In the genomic region with DNA sequence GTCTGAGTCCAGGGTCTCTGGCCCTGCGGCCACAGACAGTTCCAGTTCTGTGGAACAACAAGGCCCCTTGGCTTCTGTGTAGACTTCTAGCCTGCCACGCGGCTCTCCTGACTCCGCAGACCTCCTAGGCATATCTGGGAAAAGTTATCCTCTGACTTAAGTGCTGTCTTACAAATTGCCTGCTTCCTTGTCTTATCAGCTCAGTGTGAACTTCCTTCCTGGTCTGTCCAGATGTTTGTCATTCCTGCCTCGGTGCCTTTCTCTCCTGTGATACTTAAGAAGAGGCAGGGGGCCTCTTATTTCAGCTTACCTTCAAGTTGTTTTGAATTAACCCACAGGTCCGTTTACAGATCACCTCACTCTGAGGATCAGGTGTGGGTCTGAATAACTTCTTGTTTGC, we compare ENCODE assay signal across 12 mouse cellular contexts. TPM values are rescaled to one million over a fixed set of nuclear protein-coding genes. Genes with fewer than 3 reads are reported as not detected.
A peak's percentile ranks its signal among the peaks of the same experiment; 100 is the strongest.
DNase-seq lines count a peak whose midpoint lies in the region; ATAC-seq lines count a peak whose summit lies in the region.
"Had no signal": no experiment of that assay in that cellular context is flagged by ENCODE, and none has a peak within 500 bp of the region (broad histone marks: within the 10 kb centered on the region; RNA-seq: fewer than 3 reads in every experiment).

No protein-coding gene starts in this region.

- no peak overlapping the region for H3K4me2 ChIP-seq in heart, embryonic 15.5 days
- 0 out of 2 replicates have a peak overlapping the region, but pooled peaks have one; percentile 16 for H3K4me2 ChIP-seq in lung, embryonic 16.5 days (ENCODE audit: low read depth, low read length)
- H3K4me2 ChIP-seq in embryonic facial prominence, embryonic 14.5 days (ENCODE audit: low read depth, low read length), result no peak overlapping the region
- H3K4me2 ChIP-seq in liver, embryonic 13.5 days, result peak overlapping the region; percentile 43; the same call in 1 of the 2 replicates
- H3K4me2 ChIP-seq: midbrain, embryonic 15.5 days; neural tube, embryonic 15.5 days had no signal

- no peaks in the 10 kb centered on the region; the same call in 1 of the 2 replicates for H3K9me3 ChIP-seq in heart, embryonic 15.5 days (replicated peaks)
- no peaks in the 10 kb centered on the region; the same call in 1 of the 2 replicates for H3K9me3 ChIP-seq in lung, embryonic 16.5 days (ENCODE audit: control insufficient read depth, low read length)
- peaks cover 6% of the 10 kb centered on the region; the same call in 1 of the 2 replicates for H3K9me3 ChIP-seq in embryonic facial prominence, embryonic 14.5 days (ENCODE audit: control insufficient read depth, low read length)
- peaks cover 2% of the 10 kb centered on the region; the same call in 1 of the 2 replicates for H3K9me3 ChIP-seq in liver, embryonic 13.5 days (replicated peaks)
- H3K9me3 ChIP-seq: midbrain, embryonic 15.5 days; neural tube, embryonic 15.5 days had no signal

- H3K9ac ChIP-seq in heart, embryonic 15.5 days, result no peak overlapping the region
- H3K9ac ChIP-seq in lung, embryonic 16.5 days (ENCODE audit: low read length), result no peak overlapping the region
- H3K9ac ChIP-seq in embryonic facial prominence, embryonic 14.5 days (ENCODE audit: low read depth, low read length), result no peak overlapping the region
- H3K9ac ChIP-seq in liver, embryonic 13.5 days, result no peak overlapping the region
- H3K9ac ChIP-seq: midbrain, embryonic 15.5 days; neural tube, embryonic 15.5 days had no signal

- peaks cover 19% of the 10 kb centered on the region for H3K4me1 ChIP-seq in heart, embryonic 15.5 days (replicated peaks)
- H3K4me1 ChIP-seq in lung, embryonic 16.5 days (replicated peaks; ENCODE audit: control insufficient read depth, insufficient read depth, low read length), result peaks cover 15% of the 10 kb centered on the region
- H3K4me1 ChIP-seq in embryonic facial prominence, embryonic 14.5 days (ENCODE audit: control insufficient read depth, insufficient read depth, low read length), result peaks cover 7% of the 10 kb centered on the region
- H3K4me1 ChIP-seq in liver, embryonic 13.5 days (replicated peaks), result peaks cover 11% of the 10 kb centered on the region
- H3K4me1 ChIP-seq: midbrain, embryonic 15.5 days; neural tube, embryonic 15.5 days had no signal

- no peaks in the 10 kb centered on the region for H3K27me3 ChIP-seq in heart, embryonic 15.5 days
- H3K27me3 ChIP-seq in lung, embryonic 16.5 days (ENCODE audit: control insufficient read depth, insufficient read depth, low read depth, low read length), result no peaks in the 10 kb centered on the region
- no peaks in the 10 kb centered on the region for H3K27me3 ChIP-seq in embryonic facial prominence, embryonic 14.5 days (replicated peaks; ENCODE audit: control insufficient read depth, insufficient read depth, low read length)
- no peaks in the 10 kb centered on the region for H3K27me3 ChIP-seq in liver, embryonic 13.5 days
- H3K27me3 ChIP-seq: CH12.LX; midbrain, embryonic 15.5 days; neural tube, embryonic 15.5 days had no signal

- DNase-seq in heart, adult 18-20 months, result no peak
- DNase-seq in lung, adult 18-20 months, result no peak
- DNase-seq in embryonic facial prominence, embryonic 14.5 days (ENCODE audit: low spot score), result no peak
- no peak for DNase-seq in liver, embryonic 13.5 days
- no peak for DNase-seq in layer of hippocampus, adult 9-11 months
- DNase-seq: cerebellum, adult 9-11 months; thymus, postnatal 4 days had no signal

- WGBS in heart, embryonic 15.5 days, result 22% methylated on average over 6 of the region's 6 CpGs
- 13% methylated on average over 6 of the region's 6 CpGs for WGBS in lung, embryonic 16.5 days
- 13% methylated on average over 6 of the region's 6 CpGs for WGBS in embryonic facial prominence, embryonic 14.5 days
- 7% methylated on average over 6 of the region's 6 CpGs for WGBS in liver, embryonic 13.5 days (ENCODE audit: insufficient replicate concordance)

- peak overlapping the region; percentile 51; the same call in 1 of the 2 replicates for H3K27ac ChIP-seq in heart, embryonic 15.5 days
- H3K27ac ChIP-seq in lung, embryonic 16.5 days (ENCODE audit: low read length), result peak overlapping the region; percentile 85
- H3K27ac ChIP-seq in embryonic facial prominence, embryonic 14.5 days (replicated peaks; ENCODE audit: low read depth, low read length), result peak overlapping the region; percentile 23; the same call in 1 of the 2 replicates
- H3K27ac ChIP-seq in liver, embryonic 13.5 days, result no peak overlapping the region
- H3K27ac ChIP-seq: midbrain, embryonic 15.5 days; neural tube, embryonic 15.5 days had no signal

- H3K4me3 ChIP-seq in heart, embryonic 15.5 days, result no peak overlapping the region
- no peak overlapping the region for H3K4me3 ChIP-seq in lung, embryonic 16.5 days (ENCODE audit: low read length)
- H3K4me3 ChIP-seq in embryonic facial prominence, embryonic 14.5 days (ENCODE audit: low read depth, low read length), result no peak overlapping the region
- no peak overlapping the region for H3K4me3 ChIP-seq in liver, embryonic 13.5 days (replicated peaks)
- H3K4me3 ChIP-seq: midbrain, embryonic 15.5 days; neural tube, embryonic 15.5 days had no signal

- no peak for ATAC-seq in heart, embryonic 15.5 days (replicated peaks; ENCODE audit: insufficient number of reproducible peaks, insufficient read depth, low FRiP score, low read depth)
- ATAC-seq in lung, embryonic 16.5 days (ENCODE audit: low read depth), result peak; percentile 59
- no peak for ATAC-seq in embryonic facial prominence, embryonic 14.5 days (ENCODE audit: low read depth)
- no peak for ATAC-seq in liver, embryonic 13.5 days (ENCODE audit: low read depth)
- ATAC-seq: midbrain, embryonic 15.5 days had no signal

- H3K36me3 ChIP-seq in heart, embryonic 15.5 days, result no peaks in the 10 kb centered on the region
- H3K36me3 ChIP-seq in lung, embryonic 16.5 days (ENCODE audit: control insufficient read depth, insufficient read depth, low read length), result no peaks in the 10 kb centered on the region
- no peaks in the 10 kb centered on the region for H3K36me3 ChIP-seq in embryonic facial prominence, embryonic 14.5 days (ENCODE audit: control insufficient read depth, insufficient read depth, low read length)
- H3K36me3 ChIP-seq in liver, embryonic 13.5 days, result no peaks in the 10 kb centered on the region
- H3K36me3 ChIP-seq: midbrain, embryonic 15.5 days; neural tube, embryonic 15.5 days had no signal

RNA-seq across cellular contexts. Expression of gene Gm5148, which starts 18.9 kb away (rescaled TPM):
- polyA plus RNA-seq in heart, embryonic 15.5 days (2015; fragmentation: Nextera tagmentation; extraction: Ambion mirVana), result 3.0 and 3.2 TPM in 2 replicates
- total RNA-seq in heart, adult 18-20 months (2021), result not detected
- 6.0 and 8.0 TPM in 2 replicates for polyA plus RNA-seq in lung, embryonic 16.5 days (2015; fragmentation: Nextera tagmentation; extraction: Ambion mirVana)
- 5.6 and 5.8 TPM in 2 replicates for polyA plus RNA-seq in embryonic facial prominence, embryonic 14.5 days (2014; fragmentation: Nextera tagmentation; extraction: Ambion mirVana)
- 2.6 and 2.7 TPM in 2 replicates for polyA plus RNA-seq in liver, embryonic 13.5 days (2015; fragmentation: Nextera tagmentation; extraction: Ambion mirVana)

Comparison
In these comparisons a context has a peak if more than half of its experiments do, and no peak if none do; other contexts are left out.
1. H3K4me2 ChIP-seq: peak in lung, embryonic 16.5 days (single experiment) and liver, embryonic 13.5 days (single experiment); none in heart, embryonic 15.5 days (single experiment) and embryonic facial prominence, embryonic 14.5 days (single experiment).